Mouse (Mus musculus) testis, adult 2 months (tissue): Measurements from ENCODE around the gene Csrnp3.

ENCODE experiments used
- CTCF ChIP-seq: fragments of 200-500 bp; IDR thresholded peaks from 2 replicates; pipeline ENCODE4 v1.5.1; 2012; ENCODE audit warnings: low read depth, mild to moderate bottlenecking, inconsistent platforms, low read length, moderate library complexity; ENCODE audit not compliant: control insufficient read depth, insufficient read depth, insufficient replicate concordance
- POLR2A ChIP-seq: fragments of 200-500 bp; IDR thresholded peaks from 2 replicates; pipeline ENCODE4 v1.6.1; 2012; ENCODE audit warnings: low read depth, mild to moderate bottlenecking, inconsistent platforms, low read length, moderate library complexity; ENCODE audit not compliant: control insufficient read depth

- no peak for TF ChIP-seq POLR2A
- no peak for TF ChIP-seq CTCF
These were observed 173.1 kb downstream of the Csrnp3 start for GRCm38 (mm10) chr2:66018711-66019110.
